Mouse (Mus musculus): Measurements from ENCODE around the gene Vmn1r57.
"Not testable (repeated sequence)": the region's sequence is repeated elsewhere in the genome, so short reads cannot be mapped to it uniquely, and the experiment has no call there.

GRCm38 (mm10) chr7:5196647-5197046 lies 21.6 kb upstream of the Vmn1r57 start, which contains the start of gene Vmn1r56:
- not testable (repeated sequence) for TF ChIP-seq POLR2A (IDR thresholded peaks at IDR 0.05; ENCODE audit: low read depth, low read length); CTCF (conservative IDR thresholded peaks at IDR 0.05; ENCODE audit: insufficient read depth, insufficient read length, low read depth, low read length)

Data from kidney, adult 2 months (tissue).